Mouse (Mus musculus) forebrain, embryonic 11.5 days (tissue): ENCODE results near the gene Dab1. TPM values are rescaled to one million over a fixed set of nuclear protein-coding genes. Genes with fewer than 3 reads are reported as not detected.

Experiments used
- ATAC-seq: fragments of 200-750 bp; cut with Nextera tagmentation; replicated peaks from 2 replicates; pipeline ENCODE4 v1.8.0; 2017; ENCODE audit warnings: moderate TSS enrichment; ENCODE audit not compliant: low FRiP score
- DNase-seq: peaks from one replicate; pipeline ENCODE4 v3.0.0-alpha.2; 2017; ENCODE audit warnings: low spot score
- H3K27ac ChIP-seq: fragments of 300-500 bp; sonication (generic); 2 replicates; pipeline ENCODE4 v1.5.1; 2014; ENCODE audit warnings: low read depth, low read length
- H3K27me3 ChIP-seq: fragments of 300-500 bp; sonication (generic); 2 replicates; pipeline ENCODE4 v1.6.1; 2014; ENCODE audit warnings: mild to moderate bottlenecking, low read length, mixed read lengths; ENCODE audit not compliant: control insufficient read depth, insufficient read depth
- H3K36me3 ChIP-seq: fragments of 300-500 bp; sonication (generic); 2 replicates; pipeline ENCODE4 v1.6.1; 2014; ENCODE audit warnings: mild to moderate bottlenecking, low read length, moderate library complexity, mixed read lengths; ENCODE audit not compliant: control insufficient read depth, insufficient read depth
- H3K4me1 ChIP-seq: fragments of 300-500 bp; sonication (generic); replicated peaks from 2 replicates; pipeline ENCODE4 v1.6.1; 2014; ENCODE audit warnings: low read length, mixed read lengths; ENCODE audit not compliant: control insufficient read depth, insufficient read depth
- H3K4me2 ChIP-seq: fragments of 300-500 bp; sonication (generic); 2 replicates; pipeline ENCODE4 v1.6.1; 2014; ENCODE audit warnings: low read depth, mild to moderate bottlenecking, low read length, moderate library complexity, mixed read lengths; ENCODE audit not compliant: severe bottlenecking
- H3K4me3 ChIP-seq: fragments of 300-500 bp; sonication (generic); 2 replicates; pipeline ENCODE4 v1.5.1; 2014; ENCODE audit warnings: low read depth, low read length
- H3K9ac ChIP-seq: fragments of 300-500 bp; sonication (generic); 2 replicates; pipeline ENCODE4 v1.6.1; 2014; ENCODE audit warnings: low read length
- H3K9me3 ChIP-seq: fragments of 300-500 bp; sonication (generic); 2 replicates; pipeline ENCODE4 v1.6.1; 2016; ENCODE audit warnings: low read length, mixed read lengths; ENCODE audit not compliant: control insufficient read depth
- WGBS: fragments of 180-500 bp; shearing (Covaris S2); extraction: QIAGEN DNeasy Blood & Tissue Kit; methylation state at CpG from one replicate; pipeline ENCODE4 v1.1.7; 2014; 5-methylcytosine and 5-hydroxymethylcytosine counted together
- polyA plus RNA-seq: library from polyadenylated mRNA; unstranded; fragments of >200 nt; fragmentation: Nextera tagmentation; extraction: Ambion mirVana; gene quantifications from 2 replicates; pipeline ENCODE4 v1.2.1, GENCODE M21; 2014

Gene Dab1
- polyA plus RNA-seq, 1 experiment from 2014 or later = 51.6 TPM

DNA sequence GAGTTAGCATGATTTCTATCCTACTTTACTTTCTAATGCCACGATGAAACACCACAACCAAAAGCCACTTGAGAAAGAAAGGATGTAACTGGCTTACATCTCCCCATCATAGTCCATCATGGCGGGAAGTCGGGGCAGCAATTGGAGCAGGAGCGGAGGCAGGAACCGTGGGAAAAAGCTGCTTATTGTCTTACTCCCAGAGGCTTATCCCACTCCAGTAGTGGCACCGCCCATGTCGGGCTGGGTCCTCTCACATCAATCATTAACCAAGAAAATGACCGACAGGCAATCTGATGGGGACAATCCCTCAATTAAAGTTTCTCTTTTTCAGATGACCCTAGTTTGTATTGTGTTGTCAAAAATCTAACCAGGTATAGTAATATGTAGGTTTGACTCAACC is 893.4 kb downstream of the Dab1 start:
- DNase-seq = no peak
- no peak overlapping the region for H3K4me3 ChIP-seq
- H3K9ac ChIP-seq = no peak overlapping the region
- H3K4me2 ChIP-seq = no peak overlapping the region
- no peak overlapping the region for H3K27ac ChIP-seq
- no peaks in the 10 kb centered on the region for H3K36me3 ChIP-seq
- H3K9me3 ChIP-seq = no peaks in the 10 kb centered on the region
- ATAC-seq = no peak
- H3K27me3 ChIP-seq = no peaks in the 10 kb centered on the region
- H3K4me1 ChIP-seq = 0 out of 2 replicates have a peak, but pooled peaks cover 9% of the 10 kb centered on the region
- WGBS = 77% methylated on average over 8 of the region's 8 CpGs

- Histone ChIP-seq H3K9me3 (no peaks in the 10 kb centered on the region), H3K27me3 (no peaks in the 10 kb centered on the region), H3K4me3 (no peak overlapping the region), H3K4me2 (no peak overlapping the region), H3K36me3 (no peaks in the 10 kb centered on the region), H3K4me1 (0 out of 2 replicates have a peak, but pooled peaks cover 7% of the 10 kb centered on the region), H3K9ac (no peak overlapping the region), H3K27ac (no peak overlapping the region)
- 59% methylated on average over 7 of the region's 7 CpGs for WGBS
- ATAC-seq = no peak
- no peak for DNase-seq
Observed at GRCm38 (mm10) chr4:104513622-104514021, 894.5 kb downstream of the Dab1 start.

DNA sequence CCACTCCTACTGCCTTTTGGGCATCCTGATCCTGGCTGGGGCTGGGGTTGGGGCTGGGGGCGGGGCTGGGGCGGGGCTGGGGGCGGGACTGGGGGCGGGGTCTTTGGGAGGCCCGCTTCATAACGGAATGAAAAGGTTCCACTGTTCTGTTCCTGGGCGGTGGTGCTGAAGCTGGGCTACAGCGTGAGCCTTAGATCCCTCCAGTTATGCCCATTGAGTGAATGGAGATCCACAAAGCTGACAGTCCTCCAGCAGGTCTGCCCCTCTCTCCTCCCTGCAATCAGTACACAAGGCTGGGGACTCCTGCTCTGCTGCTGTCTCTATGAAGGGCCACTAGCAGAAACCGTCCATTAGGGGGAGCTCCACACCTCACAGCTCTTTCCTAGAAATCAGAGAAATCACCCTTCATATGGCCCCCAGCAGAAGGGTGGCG is 895.4 kb downstream of the Dab1 start:
- Histone ChIP-seq H3K9ac (no peak overlapping the region), H3K36me3 (no peaks in the 10 kb centered on the region), H3K9me3 (no peaks in the 10 kb centered on the region), H3K4me3 (peak overlapping the region; percentile 24; the same call in 1 of the 2 replicates), H3K27ac (no peak overlapping the region), H3K4me2 (peak overlapping the region; percentile 46), H3K27me3 (no peaks in the 10 kb centered on the region), H3K4me1 (0 out of 2 replicates have a peak, but pooled peaks cover 4% of the 10 kb centered on the region)
- ATAC-seq (peak; percentile 87), DNase-seq (peak; percentile 74)
- WGBS = 3% methylated on average over 10 of the region's 10 CpGs

GRCm38 (mm10) chr4:104515681-104516080 is 896.5 kb downstream of the Dab1 start:
- Histone ChIP-seq H3K9me3 (no peaks in the 10 kb centered on the region), H3K27me3 (no peaks in the 10 kb centered on the region), H3K36me3 (no peaks in the 10 kb centered on the region), H3K4me1 (0 out of 2 replicates have a peak, but pooled peaks cover 4% of the 10 kb centered on the region), H3K27ac (no peak overlapping the region), H3K9ac (no peak overlapping the region), H3K4me2 (no peak overlapping the region), H3K4me3 (no peak overlapping the region)
- ATAC-seq (no peak), DNase-seq (no peak)
- 64% methylated on average over 5 of the region's 5 CpGs for WGBS

DNA sequence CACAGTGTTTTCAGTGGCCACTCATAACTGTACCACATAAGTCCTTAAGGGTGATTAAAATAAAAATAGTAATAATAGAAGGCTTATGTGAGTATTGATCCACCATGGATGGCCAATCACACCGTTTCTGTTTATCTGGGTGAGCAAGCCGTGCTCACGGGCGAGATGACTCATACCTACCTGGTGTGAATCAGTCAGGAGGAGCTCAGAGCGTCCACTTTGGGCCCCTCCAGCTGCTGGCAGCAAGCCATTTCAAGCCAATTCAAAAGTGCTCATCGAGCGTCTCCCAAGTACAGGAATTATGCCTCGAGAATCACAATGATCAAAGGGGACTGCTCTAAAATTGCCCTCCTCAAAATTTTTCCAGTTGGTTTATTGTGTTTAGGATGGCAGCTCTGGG is 903.2 kb downstream of the Dab1 start:
- DNase-seq = no peak
- Histone ChIP-seq H3K4me3 (no peak overlapping the region), H3K9me3 (no peaks in the 10 kb centered on the region), H3K36me3 (no peaks in the 10 kb centered on the region), H3K27me3 (no peaks in the 10 kb centered on the region), H3K4me2 (no peak overlapping the region), H3K9ac (no peak overlapping the region), H3K4me1 (no peaks in the 10 kb centered on the region), H3K27ac (no peak overlapping the region)
- ATAC-seq = no peak
- 54% methylated on average over 8 of the region's 8 CpGs for WGBS

DNA sequence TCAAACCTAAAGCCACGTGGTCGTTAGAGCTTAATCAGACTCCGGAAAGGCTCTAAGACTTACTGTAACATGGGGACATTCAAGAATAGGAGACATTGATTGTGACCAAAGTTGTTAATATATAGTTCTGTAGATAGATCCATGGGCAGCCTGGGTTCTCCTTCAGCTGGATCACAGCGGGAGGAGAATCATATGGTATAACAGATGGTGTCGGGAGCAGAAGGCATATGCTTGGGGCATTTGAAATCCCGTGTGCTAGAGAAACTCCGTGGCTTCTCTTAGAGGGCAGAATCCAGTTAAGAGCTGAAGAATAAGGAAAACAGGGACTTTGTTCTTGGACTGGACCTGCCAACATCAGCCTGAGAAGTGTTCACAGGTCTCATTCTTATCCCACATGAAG is 904.6 kb downstream of the Dab1 start:
- no peak for ATAC-seq
- no peaks in the 10 kb centered on the region for H3K27me3 ChIP-seq
- no peaks in the 10 kb centered on the region for H3K4me1 ChIP-seq
- no peak overlapping the region for H3K4me3 ChIP-seq
- DNase-seq = no peak
- H3K4me2 ChIP-seq = no peak overlapping the region
- 91% methylated on average over 7 of the region's 7 CpGs for WGBS
- H3K27ac ChIP-seq = no peak overlapping the region
- H3K9me3 ChIP-seq = no peaks in the 10 kb centered on the region
- no peak overlapping the region for H3K9ac ChIP-seq
- H3K36me3 ChIP-seq = no peaks in the 10 kb centered on the region

DNA sequence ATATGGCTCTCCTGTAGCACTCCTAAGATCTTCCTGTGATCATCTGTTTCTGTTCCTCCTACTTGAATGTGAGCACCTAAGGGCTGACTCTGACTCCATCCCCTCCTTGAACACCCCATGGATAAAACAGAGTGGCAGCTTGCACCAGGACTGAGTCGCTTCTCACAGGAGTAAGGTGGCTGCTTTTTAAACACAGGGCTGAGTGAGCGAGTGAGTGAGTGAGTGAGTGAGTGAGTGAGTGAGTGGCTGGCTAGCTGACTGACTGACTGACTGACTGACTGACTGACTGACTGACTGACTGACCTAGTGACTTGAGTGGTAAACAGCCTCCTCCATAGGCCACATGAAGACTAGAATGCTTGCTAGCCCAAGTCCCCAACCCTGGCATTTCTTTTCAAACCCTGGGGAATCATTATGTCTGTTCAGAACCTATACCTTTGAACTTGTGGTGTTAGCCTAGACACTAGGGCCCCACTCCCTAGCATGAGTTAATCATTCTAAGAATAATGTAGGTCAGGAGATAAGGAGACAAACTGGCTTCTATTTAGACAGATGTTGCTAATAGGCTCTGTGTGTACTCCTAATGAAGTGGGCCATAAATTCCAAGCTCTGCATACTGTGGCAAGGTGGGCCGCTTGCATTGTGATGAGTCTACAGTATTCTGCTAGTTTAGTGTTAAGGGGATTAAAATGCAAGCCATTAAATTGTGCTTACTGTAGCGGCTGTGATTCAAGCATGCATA is 910.9 kb downstream of the Dab1 start:
- Histone ChIP-seq H3K27me3 (no peaks in the 10 kb centered on the region), H3K9me3 (no peaks in the 10 kb centered on the region)

GRCm38 (mm10) chr4:104532846-104533245 is 913.7 kb downstream of the Dab1 start:
- Histone ChIP-seq H3K9me3 (no peaks in the 10 kb centered on the region), H3K36me3 (no peaks in the 10 kb centered on the region), H3K27me3 (no peaks in the 10 kb centered on the region), H3K4me2 (no peak overlapping the region), H3K27ac (no peak overlapping the region), H3K4me1 (no peaks in the 10 kb centered on the region), H3K9ac (no peak overlapping the region), H3K4me3 (no peak overlapping the region)
- WGBS = 90% methylated on average over 4 of the region's 4 CpGs
- DNase-seq (no peak), ATAC-seq (no peak)

More for the DNA sequence above, 910.9 kb downstream of the Dab1 start:
- no peak overlapping the region for H3K27ac ChIP-seq
- DNase-seq = no peak
- no peak for ATAC-seq
- WGBS = 92% methylated on average over 4 of the region's 4 CpGs
- H3K4me3 ChIP-seq = no peak overlapping the region
- no peak overlapping the region for H3K4me2 ChIP-seq
- H3K4me1 ChIP-seq = no peaks in the 10 kb centered on the region
- no peak overlapping the region for H3K9ac ChIP-seq
- no peaks in the 10 kb centered on the region for H3K36me3 ChIP-seq

DNA sequence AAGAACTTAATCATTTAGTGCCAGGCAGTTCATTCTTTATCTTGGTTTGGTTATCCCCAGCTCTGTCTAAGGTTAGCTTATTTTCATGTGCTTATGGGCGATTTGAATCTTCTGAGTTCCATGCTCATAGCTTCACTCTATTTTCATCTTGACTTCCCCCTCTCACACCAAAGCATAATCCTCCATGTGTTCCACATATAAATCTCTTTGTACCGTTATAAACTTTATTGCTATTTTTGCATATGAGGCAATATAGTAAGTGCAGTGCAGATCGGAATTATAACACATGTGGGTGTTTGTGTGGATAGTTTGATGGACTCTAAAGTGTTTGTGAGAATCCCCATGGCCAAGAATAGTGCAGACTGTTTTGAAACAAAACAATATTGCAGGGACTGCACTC is 919.3 kb downstream of the Dab1 start:
- H3K9ac ChIP-seq = no peak overlapping the region
- DNase-seq = no peak
- no peaks in the 10 kb centered on the region for H3K9me3 ChIP-seq
- no peak overlapping the region for H3K4me2 ChIP-seq
- WGBS = 91% methylated on average over 3 of the region's 3 CpGs
- H3K27me3 ChIP-seq = no peaks in the 10 kb centered on the region
- H3K4me3 ChIP-seq = no peak overlapping the region
- H3K27ac ChIP-seq = no peak overlapping the region
- no peaks in the 10 kb centered on the region for H3K4me1 ChIP-seq
- ATAC-seq = no peak
- H3K36me3 ChIP-seq = no peaks in the 10 kb centered on the region
